27 mouse cellular contexts compared by ENCODE assay signal in genomic region chr5:149617776-149618425, GRCm38 (mm10).
"Had no signal": no experiment of that assay in that cellular context is flagged by ENCODE, and none has a peak within 500 bp of the region (broad histone marks: within the 10 kb centered on the region; RNA-seq: fewer than 3 reads in every experiment).

No protein-coding gene starts in this region.

- H3K4me2 ChIP-seq: limb, embryonic 12.5 days; limb, embryonic 15.5 days; liver, embryonic 11.5 days; lung, embryonic 14.5 days; midbrain, embryonic 13.5 days; neural tube, embryonic 12.5 days; neural tube, embryonic 15.5 days; stomach, embryonic 15.5 days had no signal

- ATAC-seq: intestine, postnatal 0 days; liver, postnatal 0 days; lung, postnatal 0 days; midbrain, embryonic 13.5 days had no signal

- H3K4me1 ChIP-seq: limb, embryonic 12.5 days; limb, embryonic 15.5 days; midbrain, embryonic 10.5 days; neural tube, embryonic 12.5 days; stomach, embryonic 15.5 days had no signal

- DNase-seq: kidney, adult 8-10 months; kidney, postnatal 14 days; kidney, postnatal 4 days; layer of hippocampus, postnatal 36 days; left cerebral cortex, postnatal 4 days; liver, postnatal 0 days; lung, embryonic 14.5 days; right cerebral cortex, adult 18-20 months; right cerebral cortex, postnatal 14 days; right cerebral cortex, postnatal 4 days; thymus, adult 2 months; thymus, postnatal 14 days; thymus, postnatal 4 days had no signal

- H3K9me3 ChIP-seq: limb, embryonic 12.5 days; limb, embryonic 15.5 days; megakaryocyte, embryonic 14.5 days; midbrain, embryonic 10.5 days; midbrain, embryonic 13.5 days; neural tube, embryonic 12.5 days; neural tube, embryonic 15.5 days; stomach, embryonic 15.5 days had no signal

- H3K27ac ChIP-seq: layer of hippocampus, adult 2 months; left cerebral cortex, adult 2 months; limb, embryonic 12.5 days; limb, embryonic 15.5 days; liver, embryonic 14.5 days; midbrain, embryonic 10.5 days; midbrain, embryonic 13.5 days; neural tube, embryonic 12.5 days; neural tube, embryonic 15.5 days; stomach, embryonic 15.5 days had no signal

- H3K4me3 ChIP-seq: layer of hippocampus, adult 2 months; left cerebral cortex, adult 2 months; limb, embryonic 12.5 days; limb, embryonic 15.5 days; megakaryocyte, embryonic 14.5 days; midbrain, embryonic 10.5 days; midbrain, embryonic 13.5 days; neural tube, embryonic 12.5 days; neural tube, embryonic 15.5 days; stomach, embryonic 15.5 days had no signal

- H3K27me3 ChIP-seq: limb, embryonic 12.5 days; limb, embryonic 15.5 days; megakaryocyte, embryonic 14.5 days; midbrain, embryonic 13.5 days; neural tube, embryonic 12.5 days; neural tube, embryonic 15.5 days; stomach, embryonic 15.5 days had no signal

- H3K9ac ChIP-seq: limb, embryonic 12.5 days; limb, embryonic 15.5 days; liver, embryonic 14.5 days; liver, postnatal 0 days; lung, embryonic 14.5 days; midbrain, embryonic 13.5 days; neural tube, embryonic 12.5 days; neural tube, embryonic 15.5 days; stomach, embryonic 15.5 days had no signal
